Mouse (Mus musculus): Measurements from ENCODE around the gene Phyhd1.

The Phyhd1 gene

GRCm38 (mm10) chr2:30283193-30283592, 17.2 kb downstream of the Phyhd1 start:
- intact Hi-C loops (cut with DNase I), result no loop called here

- intact Hi-C loops (cut with DNase I), result no loop called here
These were observed 19.0 kb downstream of the Phyhd1 start for GRCm38 (mm10) chr2:30285004-30285403.

GRCm38 (mm10) chr2:30285416-30286181, 19.6 kb downstream of the Phyhd1 start:
- intact Hi-C loops (cut with DNase I), result no loop called here

- intact Hi-C loops (cut with DNase I), result no loop called here
These were observed 20.4 kb downstream of the Phyhd1 start, which contains the start of the genes Dolk and Nup188 for GRCm38 (mm10) chr2:30286192-30287026. Gene Dolk, minus strand, starts transcription at chr2:30286334. Gene Nup188, plus strand, starts transcription at chr2:30286397.

GRCm38 (mm10) chr2:30287027-30287373, 21.0 kb downstream of the Phyhd1 start:
- intact Hi-C loops (cut with DNase I), result no loop called here

- intact Hi-C loops (cut with DNase I), result no loop called here
These were observed 33.5 kb downstream of the Phyhd1 start for GRCm38 (mm10) chr2:30299525-30299924.

GRCm38 (mm10) chr2:30299966-30300365, 34.0 kb downstream of the Phyhd1 start:
- intact Hi-C loops (cut with DNase I), result no loop called here

- intact Hi-C loops (cut with DNase I), result no loop called here
These were observed 40.1 kb downstream of the Phyhd1 start for GRCm38 (mm10) chr2:30306087-30306486.

- intact Hi-C loops (cut with DNase I), result no loop called here
These were observed 43.3 kb downstream of the Phyhd1 start for GRCm38 (mm10) chr2:30309351-30309750.

- intact Hi-C loops (cut with DNase I), result no loop called here
These were observed 45.5 kb downstream of the Phyhd1 start for GRCm38 (mm10) chr2:30311481-30311880.

- intact Hi-C loops (cut with DNase I), result no loop called here
These were observed 50.1 kb downstream of the Phyhd1 start for GRCm38 (mm10) chr2:30316136-30316535.

- intact Hi-C loops (cut with DNase I), result no loop called here
These were observed 51.0 kb downstream of the Phyhd1 start for GRCm38 (mm10) chr2:30316955-30317354.

- intact Hi-C loops (cut with DNase I), result no loop called here
These were observed 53.3 kb downstream of the Phyhd1 start for GRCm38 (mm10) chr2:30319260-30319659.

- intact Hi-C loops (cut with DNase I), result no loop called here
These were observed 57.1 kb downstream of the Phyhd1 start for GRCm38 (mm10) chr2:30323111-30323510.

- intact Hi-C loops (cut with DNase I), result no loop called here
These were observed 59.3 kb downstream of the Phyhd1 start for GRCm38 (mm10) chr2:30325296-30325695.

- intact Hi-C loops (cut with DNase I), result no loop called here
These were observed 61.3 kb downstream of the Phyhd1 start for GRCm38 (mm10) chr2:30327276-30327675.

GRCm38 (mm10) chr2:30328791-30329190, 62.8 kb downstream of the Phyhd1 start:
- intact Hi-C loops (cut with DNase I), result no loop called here

Measured in adrenal gland (tissue).